Mouse (Mus musculus) neural tube, embryonic 12.5 days (tissue): ENCODE measurements around the gene Lhx2. TPM values are rescaled to one million over a fixed set of nuclear protein-coding genes. Genes with fewer than 3 reads are reported as not detected.

ENCODE experiments used
- ATAC-seq: fragments of 200-750 bp; cut with Nextera tagmentation; 2 replicates; pipeline ENCODE4 v1.8.0; 2017; ENCODE audit warnings: low read depth, mild to moderate bottlenecking, moderate TSS enrichment, moderate library complexity; ENCODE audit not compliant: low FRiP score
- H3K27ac ChIP-seq: fragments of 300-500 bp; sonication (generic); 2 replicates; pipeline ENCODE4 v1.5.1; 2016
- H3K27me3 ChIP-seq: fragments of 300-500 bp; sonication (generic); replicated peaks from 2 replicates; pipeline ENCODE4 v1.6.1; 2016; ENCODE audit warnings: mild to moderate bottlenecking
- H3K36me3 ChIP-seq: fragments of 300-500 bp; sonication (generic); 2 replicates; pipeline ENCODE4 v1.6.1; 2016; ENCODE audit warnings: mild to moderate bottlenecking
- H3K4me1 ChIP-seq: fragments of 300-500 bp; sonication (generic); 2 replicates; pipeline ENCODE4 v1.6.1; 2016
- H3K4me2 ChIP-seq: fragments of 300-500 bp; sonication (generic); replicated peaks from 2 replicates; pipeline ENCODE4 v1.6.1; 2016; ENCODE audit warnings: mild to moderate bottlenecking
- H3K4me3 ChIP-seq: fragments of 300-500 bp; sonication (generic); 2 replicates; pipeline ENCODE4 v1.5.1; 2016
- H3K9ac ChIP-seq: fragments of 300-500 bp; sonication (generic); 2 replicates; pipeline ENCODE4 v1.6.1; 2016; ENCODE audit warnings: mild to moderate bottlenecking
- H3K9me3 ChIP-seq: fragments of 300-500 bp; sonication (generic); 2 replicates; pipeline ENCODE4 v1.6.1; 2016; ENCODE audit warnings: mild to moderate bottlenecking
- WGBS: fragments of 180-500 bp; shearing (Covaris S2); methylation state at CpG from one replicate; pipeline ENCODE4 v1.1.7; 2016; 5-methylcytosine and 5-hydroxymethylcytosine counted together
- polyA plus RNA-seq: library from polyadenylated mRNA; unstranded; fragments of >200 nt; fragmentation: Nextera tagmentation; extraction: Ambion mirVana; gene quantifications from 2 replicates; pipeline ENCODE4 v1.2.1, GENCODE M21; 2016

Gene Lhx2
- polyA plus RNA-seq = 6.9 and 7.5 TPM in 2 replicates

DNA sequence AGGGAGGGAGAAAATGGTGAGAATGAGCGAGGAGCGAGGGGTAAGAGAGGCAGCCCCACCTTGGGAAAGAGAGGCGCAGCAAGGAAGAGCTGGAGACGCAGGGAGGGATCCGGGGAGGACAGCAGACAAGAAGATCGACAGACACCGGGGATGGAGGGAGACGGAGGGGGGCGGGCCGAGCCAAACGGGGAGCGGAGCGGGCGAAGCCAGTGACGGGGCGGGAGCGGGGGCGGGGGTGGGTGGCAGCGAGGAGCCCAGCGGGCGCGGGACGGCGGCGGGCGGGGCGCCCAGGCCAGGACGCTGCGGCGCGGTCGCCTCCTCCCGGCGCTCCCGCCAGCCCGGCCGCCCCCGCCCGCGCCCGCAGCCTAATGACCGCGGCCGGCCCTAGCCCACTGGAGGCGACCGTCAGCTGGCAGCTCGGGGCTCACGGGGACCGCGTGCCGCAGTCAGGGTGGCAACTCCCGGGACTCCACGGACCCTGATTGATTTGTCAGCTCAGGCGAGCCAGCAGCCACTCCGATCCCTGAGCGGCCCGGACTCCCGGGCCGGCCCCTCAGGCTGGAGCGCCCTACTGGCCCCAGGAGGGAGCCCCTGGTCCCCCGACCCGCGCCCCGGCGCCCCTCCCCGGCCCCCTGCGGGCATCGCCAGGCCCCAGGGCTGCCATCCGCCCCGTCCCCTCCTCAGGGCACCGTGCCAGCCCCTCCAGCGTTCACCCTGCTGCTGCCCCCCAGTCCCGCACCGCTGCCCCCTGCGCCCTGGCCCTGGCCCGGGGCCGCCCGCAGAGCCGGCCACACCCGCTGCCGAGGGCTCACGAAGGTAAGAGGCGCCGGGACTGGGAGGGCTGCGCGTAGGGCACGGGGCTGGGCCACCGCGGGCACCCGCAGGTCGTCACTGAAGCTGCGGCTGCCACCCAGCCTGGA is at the start of gene Lhx2:
Lhx2 (plus strand) TSS at position 292 of the 920 bp plus-strand sequence.
- WGBS = under 1% methylated on average over 90 of the region's 92 CpGs
- Histone ChIP-seq H3K4me1 (peaks cover 13% of the 10 kb centered on the region), H3K9me3 (no peaks in the 10 kb centered on the region), H3K36me3 (no peaks in the 10 kb centered on the region), H3K4me3 (peak within 1 kb of the TSS; percentile 37), H3K9ac (peak within 1 kb of the TSS; percentile 51), H3K27me3 (peaks cover 97% of the 10 kb centered on the region), H3K4me2 (peak within 1 kb of the TSS; percentile 66), H3K27ac (no peak within 1 kb of the TSS)
- ATAC-seq = peak; percentile 36; the same call in 1 of the 2 replicates

DNA sequence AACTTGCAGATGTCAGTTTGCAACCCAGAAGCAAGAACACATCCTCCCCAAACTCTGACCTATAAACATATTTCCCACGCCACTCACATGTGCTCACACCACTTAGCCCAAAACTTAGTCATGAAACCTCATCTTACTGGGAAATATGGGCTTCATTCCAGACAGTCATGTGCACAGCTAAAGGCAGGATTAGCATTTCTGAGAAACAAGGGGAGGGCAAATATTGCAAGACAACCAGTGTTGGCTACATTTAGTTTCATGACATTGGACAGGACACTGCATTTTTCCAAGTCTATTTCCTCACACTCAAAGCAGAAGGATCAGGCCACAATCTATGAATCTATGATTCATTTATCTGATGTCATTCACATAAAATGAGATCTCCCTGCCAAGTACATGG is 47.6 kb upstream of the Lhx2 start:
- no peak overlapping the region for H3K27ac ChIP-seq
- no peaks in the 10 kb centered on the region; the same call in 1 of the 2 replicates for H3K27me3 ChIP-seq
- no peaks in the 10 kb centered on the region for H3K9me3 ChIP-seq
- H3K4me3 ChIP-seq = no peak overlapping the region
- no peak overlapping the region for H3K9ac ChIP-seq
- H3K36me3 ChIP-seq = no peaks in the 10 kb centered on the region
- ATAC-seq = no peak
- 86% methylated on average over 1 of the region's 1 CpGs for WGBS
- H3K4me1 ChIP-seq = peaks cover 8% of the 10 kb centered on the region
- no peak overlapping the region for H3K4me2 ChIP-seq

DNA sequence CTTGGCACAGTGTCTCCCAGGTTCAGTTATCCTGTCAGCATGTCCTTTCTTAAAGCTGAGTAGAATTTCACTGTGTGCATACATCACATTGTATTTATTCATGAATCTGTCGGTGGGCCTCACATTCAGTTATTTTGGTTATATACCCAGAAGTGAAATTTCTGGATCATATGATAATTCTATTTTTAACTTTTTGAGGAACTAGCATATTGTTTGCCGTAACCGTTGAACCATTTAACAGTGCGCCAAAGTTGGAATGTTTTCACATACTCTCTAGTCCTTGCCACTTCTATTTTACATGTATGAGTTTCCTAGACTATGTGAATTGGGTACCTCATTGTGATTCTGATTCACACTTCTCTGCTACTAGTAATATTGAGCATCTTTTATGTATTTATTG is 43.1 kb upstream of the Lhx2 start:
- Histone ChIP-seq H3K27me3 (no peaks in the 10 kb centered on the region), H3K9ac (no peak overlapping the region), H3K27ac (no peak overlapping the region), H3K36me3 (no peaks in the 10 kb centered on the region), H3K4me3 (no peak overlapping the region), H3K4me1 (no peaks in the 10 kb centered on the region), H3K9me3 (no peaks in the 10 kb centered on the region), H3K4me2 (no peak overlapping the region)
- WGBS = 95% methylated on average over 4 of the region's 4 CpGs
- ATAC-seq = no peak

DNA sequence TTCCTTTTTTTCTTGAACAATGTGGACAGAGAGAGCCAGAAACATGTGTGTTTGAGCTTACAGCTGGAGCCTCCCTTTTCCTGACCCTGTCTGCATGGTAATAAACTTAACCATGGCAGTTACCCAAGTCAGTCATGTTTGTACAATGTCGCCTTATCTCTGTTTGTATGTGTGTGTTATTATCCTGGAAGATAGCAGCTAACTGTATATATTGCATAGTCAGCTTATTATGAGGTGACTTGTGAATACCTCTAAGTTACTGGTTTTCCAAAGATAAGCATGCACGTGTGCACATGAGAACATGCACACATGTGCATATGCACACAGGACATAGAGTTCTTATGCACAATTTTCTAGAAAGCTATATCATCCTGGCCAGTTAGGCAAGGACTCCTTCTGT is 38.1 kb upstream of the Lhx2 start:
- Histone ChIP-seq H3K9ac (no peak overlapping the region), H3K4me2 (no peak overlapping the region), H3K27me3 (0 out of 2 replicates have a peak, but pooled peaks cover 6% of the 10 kb centered on the region), H3K9me3 (no peaks in the 10 kb centered on the region), H3K4me1 (no peaks in the 10 kb centered on the region), H3K36me3 (no peaks in the 10 kb centered on the region), H3K4me3 (no peak overlapping the region), H3K27ac (no peak overlapping the region)
- ATAC-seq = no peak
- 91% methylated on average over 2 of the region's 2 CpGs for WGBS

DNA sequence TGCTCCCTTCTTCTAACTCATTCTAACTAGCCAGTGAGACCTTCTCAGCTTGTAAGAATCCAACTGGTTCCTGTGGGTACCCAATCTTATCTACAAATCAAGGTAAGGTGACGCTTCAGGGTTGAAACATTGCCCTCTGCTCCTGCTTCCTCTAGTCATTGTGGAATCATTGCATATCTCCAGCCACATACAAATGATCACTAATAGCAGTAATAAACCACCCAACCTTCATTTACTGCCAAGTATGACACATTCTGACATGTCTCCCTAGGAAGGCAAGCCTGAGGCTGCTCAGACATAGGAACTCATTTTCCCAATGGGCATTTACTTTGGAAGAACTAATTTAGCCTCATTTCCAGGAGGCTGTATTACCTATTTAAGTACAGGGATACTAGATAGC is 33.9 kb upstream of the Lhx2 start:
- Histone ChIP-seq H3K4me3 (no peak overlapping the region), H3K27ac (no peak overlapping the region), H3K4me1 (no peaks in the 10 kb centered on the region), H3K4me2 (no peak overlapping the region), H3K9me3 (no peaks in the 10 kb centered on the region), H3K9ac (no peak overlapping the region), H3K27me3 (0 out of 2 replicates have a peak, but pooled peaks cover 6% of the 10 kb centered on the region), H3K36me3 (no peaks in the 10 kb centered on the region)
- 93% methylated on average over 1 of the region's 1 CpGs for WGBS
- no peak for ATAC-seq

DNA sequence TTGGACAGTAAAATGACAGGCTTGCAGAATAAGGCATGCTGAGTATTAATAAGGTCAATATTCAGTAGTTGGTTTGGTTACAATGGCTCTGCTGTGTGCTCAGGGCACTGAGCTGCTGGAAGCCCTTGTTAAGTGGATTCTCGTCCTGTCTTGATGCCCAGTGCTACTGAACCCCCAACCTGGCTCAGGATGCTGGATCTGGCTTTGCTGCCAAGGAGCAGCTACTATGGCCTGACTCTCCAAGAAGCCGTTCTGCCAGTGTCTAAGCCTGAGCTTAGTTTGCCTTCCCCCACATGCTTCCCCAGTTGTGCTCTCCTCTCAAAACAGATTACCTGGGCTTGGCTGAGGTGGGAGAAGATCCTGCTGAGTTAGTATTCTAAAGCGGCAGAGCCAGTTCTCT is 26.2 kb upstream of the Lhx2 start:
- no peaks in the 10 kb centered on the region for H3K36me3 ChIP-seq
- 48% methylated on average over 3 of the region's 3 CpGs for WGBS
- no peaks in the 10 kb centered on the region; the same call in 1 of the 2 replicates for H3K27me3 ChIP-seq
- H3K27ac ChIP-seq = no peak overlapping the region
- H3K9ac ChIP-seq = no peak overlapping the region
- H3K9me3 ChIP-seq = no peaks in the 10 kb centered on the region
- H3K4me2 ChIP-seq = no peak overlapping the region
- ATAC-seq = no peak
- no peaks in the 10 kb centered on the region for H3K4me1 ChIP-seq
- H3K4me3 ChIP-seq = no peak overlapping the region

DNA sequence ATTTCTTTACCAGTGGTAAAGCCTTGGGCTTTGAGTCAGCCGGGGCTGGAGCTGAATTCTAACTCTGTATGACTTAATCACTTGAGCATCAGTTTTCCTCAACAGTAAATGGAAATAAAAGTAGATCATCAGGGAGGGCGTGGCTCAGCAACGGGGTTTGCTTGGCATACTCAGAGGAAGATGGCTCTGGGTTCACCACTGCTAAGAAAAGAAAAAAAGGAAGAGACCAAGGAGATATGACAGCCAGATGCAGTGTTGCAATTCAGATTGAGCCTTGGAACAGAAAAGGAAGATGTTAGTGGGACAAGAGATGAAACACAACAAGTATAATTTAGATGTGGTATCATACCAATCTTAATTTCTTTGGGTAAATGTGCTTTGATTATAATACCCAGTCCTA is 25.7 kb upstream of the Lhx2 start:
- H3K4me2 ChIP-seq = no peak overlapping the region
- H3K4me1 ChIP-seq = no peaks in the 10 kb centered on the region
- H3K9me3 ChIP-seq = no peaks in the 10 kb centered on the region
- H3K27ac ChIP-seq = no peak overlapping the region
- no peak overlapping the region for H3K9ac ChIP-seq
- no peak for ATAC-seq
- H3K36me3 ChIP-seq = no peaks in the 10 kb centered on the region
- WGBS = 54% methylated on average over 3 of the region's 3 CpGs
- H3K4me3 ChIP-seq = no peak overlapping the region
- no peaks in the 10 kb centered on the region; the same call in 1 of the 2 replicates for H3K27me3 ChIP-seq

DNA sequence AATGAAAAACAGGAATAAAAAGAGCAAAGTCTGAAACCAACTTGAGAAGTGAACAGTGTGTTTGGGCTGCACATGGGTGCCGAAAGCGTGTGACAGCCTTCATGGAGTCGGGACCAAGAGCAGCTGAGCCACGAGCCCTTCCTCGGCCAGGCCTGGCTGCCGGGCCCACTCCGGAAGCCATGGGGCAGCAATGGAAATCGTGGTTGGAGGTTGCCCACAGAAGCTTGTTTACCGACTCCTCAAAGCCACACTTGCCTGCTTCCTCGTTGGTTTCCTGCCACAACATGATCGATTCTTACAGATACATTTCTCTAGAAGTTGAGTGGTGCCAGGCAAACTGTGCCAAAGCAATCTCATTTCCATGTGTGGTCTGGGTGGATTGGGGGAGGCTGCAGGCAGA is 20.0 kb upstream of the Lhx2 start:
- H3K9ac ChIP-seq = no peak overlapping the region
- H3K27ac ChIP-seq = no peak overlapping the region
- H3K27me3 ChIP-seq = 0 out of 2 replicates have a peak, but pooled peaks cover 6% of the 10 kb centered on the region
- ATAC-seq = no peak
- no peak overlapping the region for H3K4me3 ChIP-seq
- no peak overlapping the region for H3K4me2 ChIP-seq
- 87% methylated on average over 11 of the region's 11 CpGs for WGBS
- no peaks in the 10 kb centered on the region for H3K9me3 ChIP-seq
- H3K4me1 ChIP-seq = no peaks in the 10 kb centered on the region
- no peaks in the 10 kb centered on the region for H3K36me3 ChIP-seq

DNA sequence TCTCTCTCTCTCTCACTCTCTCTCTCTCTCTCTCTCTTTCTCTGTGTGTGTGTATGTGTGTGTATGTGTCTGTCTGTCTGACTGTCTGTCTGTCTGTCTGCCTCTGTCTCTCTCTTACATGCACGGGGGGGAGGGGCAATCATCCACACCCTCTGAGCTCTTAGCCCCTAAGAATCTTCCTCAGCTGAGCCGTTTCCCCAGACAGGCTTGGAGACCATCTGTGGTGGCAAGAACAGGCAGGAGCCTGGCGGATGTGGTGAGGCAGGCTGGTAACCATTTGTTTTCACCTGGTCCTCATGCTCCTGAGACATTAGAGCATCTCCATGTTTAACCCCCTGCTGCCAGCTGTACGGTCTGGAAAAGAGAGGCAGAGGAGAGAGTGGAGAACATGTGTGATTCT is 18.2 kb upstream of the Lhx2 start:
- H3K27ac ChIP-seq = no peak overlapping the region
- H3K36me3 ChIP-seq = no peaks in the 10 kb centered on the region
- no peak for ATAC-seq
- no peak overlapping the region for H3K9ac ChIP-seq
- H3K4me1 ChIP-seq = no peaks in the 10 kb centered on the region
- no peaks in the 10 kb centered on the region for H3K9me3 ChIP-seq
- no peak overlapping the region for H3K4me3 ChIP-seq
- H3K27me3 ChIP-seq = 0 out of 2 replicates have a peak, but pooled peaks cover 6% of the 10 kb centered on the region
- H3K4me2 ChIP-seq = no peak overlapping the region
- WGBS = 64% methylated on average over 4 of the region's 4 CpGs

DNA sequence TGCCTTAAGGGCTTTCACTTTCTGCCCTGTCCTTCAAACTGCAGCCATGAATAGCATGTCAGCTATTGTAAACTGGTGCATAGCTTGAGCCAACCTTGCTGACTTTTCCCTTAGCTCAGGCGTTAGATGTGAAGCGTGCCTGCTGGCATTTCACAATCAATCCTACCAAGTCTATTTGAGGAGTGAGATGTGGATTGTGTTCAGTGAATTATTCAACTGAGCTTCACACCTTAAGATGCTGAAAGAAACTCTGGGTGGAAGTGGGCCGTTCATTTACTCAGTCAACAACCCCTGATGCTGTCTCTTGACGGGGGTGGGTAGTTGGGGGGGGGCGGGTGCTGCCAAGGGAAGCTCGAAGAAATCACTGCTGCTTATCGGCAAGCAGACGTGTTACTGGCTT is 15.7 kb upstream of the Lhx2 start:
- H3K4me1 ChIP-seq = no peaks in the 10 kb centered on the region
- no peaks in the 10 kb centered on the region for H3K9me3 ChIP-seq
- no peaks in the 10 kb centered on the region for H3K36me3 ChIP-seq
- H3K27ac ChIP-seq = no peak overlapping the region
- no peak overlapping the region for H3K9ac ChIP-seq
- WGBS = 66% methylated on average over 8 of the region's 8 CpGs
- no peak overlapping the region for H3K4me2 ChIP-seq
- no peak overlapping the region for H3K4me3 ChIP-seq
- 0 out of 2 replicates have a peak, but pooled peaks cover 6% of the 10 kb centered on the region for H3K27me3 ChIP-seq
- no peak for ATAC-seq

DNA sequence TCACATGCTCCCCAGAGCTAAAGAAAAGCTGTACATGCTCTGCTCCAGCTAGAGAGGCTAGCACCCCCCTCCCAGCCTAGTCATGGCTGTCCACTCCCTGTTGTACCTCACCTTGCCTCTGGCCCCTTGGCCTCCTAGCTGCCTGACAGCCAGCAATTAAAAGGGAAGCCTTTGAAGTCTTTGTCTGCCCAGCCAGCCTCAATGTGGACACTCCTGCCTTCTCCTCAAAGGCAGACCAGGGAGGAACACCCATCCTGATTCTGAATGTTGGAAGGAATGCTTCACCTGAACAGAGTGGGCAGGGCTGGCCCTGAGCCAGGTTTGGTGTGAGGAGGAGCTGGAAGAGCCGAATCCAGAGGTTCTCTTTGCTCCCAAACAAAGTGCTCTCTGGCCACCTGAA is 12.4 kb upstream of the Lhx2 start:
- Histone ChIP-seq H3K4me1 (no peaks in the 10 kb centered on the region), H3K36me3 (no peaks in the 10 kb centered on the region), H3K27me3 (0 out of 2 replicates have a peak, but pooled peaks cover 9% of the 10 kb centered on the region), H3K4me2 (no peak overlapping the region), H3K9me3 (no peaks in the 10 kb centered on the region), H3K4me3 (no peak overlapping the region), H3K27ac (no peak overlapping the region), H3K9ac (no peak overlapping the region)
- WGBS = 54% methylated on average over 1 of the region's 1 CpGs
- no peak for ATAC-seq

DNA sequence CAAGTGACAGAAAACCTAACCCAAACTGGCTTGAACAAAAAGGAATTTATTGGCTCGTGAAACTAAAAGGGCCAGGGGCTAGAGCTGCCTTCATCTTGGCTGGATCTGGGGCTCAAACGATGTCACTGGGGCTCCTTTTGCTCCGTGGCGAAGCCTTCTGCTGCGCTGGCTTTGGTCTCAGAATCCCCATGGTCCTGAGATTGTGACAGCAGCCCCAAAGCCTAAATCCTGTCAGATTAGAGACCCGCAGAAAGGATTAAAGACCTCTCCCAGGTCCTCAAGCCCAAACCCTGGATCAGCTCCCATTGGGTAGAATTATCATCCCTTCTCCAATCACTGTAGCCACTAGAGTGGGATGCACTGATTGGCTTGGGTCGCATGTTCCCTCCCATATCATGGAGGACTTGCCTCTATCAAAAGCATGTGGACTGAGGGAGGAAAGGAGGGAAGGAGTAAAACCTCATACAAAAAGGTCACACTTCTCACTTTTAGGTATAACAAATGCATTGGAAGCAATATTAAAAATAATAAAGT is 5.4 kb upstream of the Lhx2 start:
- 37% methylated on average over 7 of the region's 7 CpGs for WGBS
- H3K4me1 ChIP-seq = peaks cover 1% of the 10 kb centered on the region; the same call in 1 of the 2 replicates
- no peaks in the 10 kb centered on the region for H3K36me3 ChIP-seq
- no peak for ATAC-seq
- no peak overlapping the region for H3K4me3 ChIP-seq
- H3K9me3 ChIP-seq = no peaks in the 10 kb centered on the region
- H3K27me3 ChIP-seq = peaks cover 61% of the 10 kb centered on the region
- no peak overlapping the region for H3K9ac ChIP-seq
- H3K27ac ChIP-seq = no peak overlapping the region
- H3K4me2 ChIP-seq = no peak overlapping the region
